Mouse (Mus musculus): ENCODE results near the gene Phactr1.

Gene Phactr1

GRCm38 (mm10) chr13:42976967-42977366, 296.5 kb downstream of the Phactr1 start:
- no peak for DNase-seq (ENCODE audit: low read depth)

GRCm38 (mm10) chr13:42980581-42980980, 300.2 kb downstream of the Phactr1 start:
- no peak for DNase-seq (ENCODE audit: low read depth)

DNA sequence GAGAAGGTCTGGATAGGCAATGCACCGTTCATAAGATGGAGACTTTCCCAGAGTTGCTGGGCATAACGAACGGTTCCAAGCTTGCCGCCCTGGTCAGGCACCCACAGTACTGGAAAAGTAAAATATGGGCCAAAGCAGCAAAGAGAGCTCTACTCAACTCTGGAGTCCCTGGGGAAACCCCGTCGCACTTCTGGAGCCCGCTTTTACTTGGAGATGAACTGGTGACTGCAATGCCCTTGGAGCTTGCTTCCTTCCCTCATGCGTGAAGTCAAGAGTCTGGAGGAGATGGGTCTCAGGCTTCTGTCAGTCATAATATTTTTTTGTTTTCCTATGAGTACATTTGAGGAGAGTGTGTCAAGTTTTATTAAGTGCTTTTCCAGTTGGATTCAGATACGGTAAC, 302.2 kb downstream of the Phactr1 start:
- DNase-seq (ENCODE audit: low read depth): no peak

DNA sequence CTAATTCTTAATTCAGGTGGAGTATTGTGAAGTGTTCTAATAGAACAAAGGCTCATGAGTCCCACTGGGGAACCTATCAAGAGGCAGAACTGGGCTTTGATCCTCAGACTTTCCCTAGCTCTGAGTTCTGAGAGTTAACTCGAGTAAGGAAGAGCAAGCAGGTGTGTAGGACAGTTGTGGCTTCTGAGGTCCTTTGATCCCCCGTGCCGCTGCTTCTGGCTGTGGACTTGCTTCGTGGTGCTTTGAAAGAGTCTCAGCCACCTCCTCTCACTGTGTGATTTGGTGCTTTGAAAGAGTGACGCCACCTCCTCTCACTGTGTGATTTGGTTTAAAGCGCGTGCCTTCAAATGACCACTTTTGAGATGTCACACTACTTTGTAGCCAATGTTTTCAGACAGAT, 305.4 kb downstream of the Phactr1 start:
- no peak for DNase-seq (ENCODE audit: low read depth)

GRCm38 (mm10) chr13:42987931-42988579, 307.6 kb downstream of the Phactr1 start:
- DNase-seq (ENCODE audit: low read depth): no peak

DNA sequence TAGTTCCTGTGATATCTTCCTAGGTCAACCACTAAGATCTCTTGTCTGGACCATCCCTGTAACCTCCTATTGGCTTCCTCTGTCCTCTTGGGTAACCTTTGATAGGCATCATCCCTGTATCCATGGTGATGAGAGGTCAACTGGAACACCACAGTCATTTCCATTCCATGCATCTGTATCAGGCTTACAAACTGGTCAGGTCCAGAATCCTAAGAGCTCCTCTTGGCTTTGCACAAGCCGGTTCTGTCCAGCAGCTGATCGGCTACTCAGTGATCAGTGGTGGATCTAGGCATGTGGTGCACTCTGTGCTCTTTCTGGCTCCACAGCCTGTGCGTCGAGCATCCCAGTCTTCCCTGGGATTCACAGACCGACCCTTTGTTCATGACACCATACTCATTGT, 309.1 kb downstream of the Phactr1 start:
- DNase-seq (ENCODE audit: low read depth): no peak

DNA sequence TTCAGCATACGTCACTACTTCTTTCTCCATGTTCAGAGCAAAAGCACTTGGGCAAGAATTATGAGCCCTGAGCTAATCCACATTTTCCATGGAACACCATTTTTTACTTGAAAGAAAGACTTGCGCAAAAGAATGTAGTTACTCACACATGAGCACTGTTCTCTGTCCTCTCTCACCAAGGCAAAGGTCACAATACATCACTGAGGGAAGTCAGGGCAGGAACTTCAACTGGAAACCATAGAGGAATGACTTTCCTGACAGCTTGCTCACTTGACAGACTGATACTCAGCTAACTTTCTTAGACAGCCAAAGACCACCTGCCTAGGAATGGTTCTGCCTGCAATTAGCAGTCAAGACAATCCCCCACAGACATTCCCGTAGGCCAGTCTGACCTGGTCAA, 309.6 kb downstream of the Phactr1 start:
- no peak for DNase-seq (ENCODE audit: low read depth)

GRCm38 (mm10) chr13:42990493-42991111, 310.2 kb downstream of the Phactr1 start:
- DNase-seq (ENCODE audit: low read depth): no peak

DNA sequence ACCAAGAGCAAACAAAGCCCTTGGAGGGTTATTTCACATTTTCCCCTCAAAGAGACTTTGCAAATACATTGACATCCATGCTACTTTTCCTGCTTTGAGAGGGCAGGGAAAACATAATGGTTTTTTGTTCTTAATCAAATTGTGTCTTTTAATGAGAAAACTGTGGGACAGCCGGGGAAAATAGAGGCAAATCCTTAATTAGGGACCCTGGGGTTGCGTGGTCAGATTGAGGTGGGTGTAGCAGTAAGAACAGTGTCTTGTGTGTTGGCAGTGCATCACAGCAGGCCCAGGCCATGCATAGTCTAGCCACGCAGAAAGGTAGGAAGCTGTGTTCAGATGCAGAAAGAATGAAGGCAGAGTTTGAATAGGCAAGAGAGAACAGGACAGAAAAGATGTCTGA, 310.7 kb downstream of the Phactr1 start:
- DNase-seq (ENCODE audit: low read depth): no peak

- no peak for DNase-seq (ENCODE audit: low read depth)
Observed at GRCm38 (mm10) chr13:42992306-42992705, 311.9 kb downstream of the Phactr1 start.

- DNase-seq (ENCODE audit: low read depth): no peak
Observed at GRCm38 (mm10) chr13:42994276-42994675, 313.9 kb downstream of the Phactr1 start.

DNA sequence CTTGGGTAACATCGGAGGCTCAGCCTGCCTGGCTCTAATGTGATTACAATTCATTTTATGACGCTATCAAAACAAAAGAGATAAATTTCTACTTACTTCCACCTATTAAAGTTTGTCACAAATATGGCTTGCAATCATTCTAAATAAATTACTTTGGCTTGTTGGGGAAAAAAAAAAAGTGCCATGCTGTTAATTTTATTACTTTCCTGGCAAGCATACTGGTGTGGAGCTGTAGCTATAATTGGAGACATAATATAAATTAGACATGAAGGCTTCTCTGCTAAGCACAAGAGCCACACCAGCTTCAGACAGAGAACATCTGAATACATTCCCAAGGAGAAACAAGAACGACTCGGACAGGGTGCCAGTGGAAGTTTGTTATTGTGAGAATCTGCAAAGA, 315.8 kb downstream of the Phactr1 start:
- no peak for DNase-seq (ENCODE audit: low read depth)

DNA sequence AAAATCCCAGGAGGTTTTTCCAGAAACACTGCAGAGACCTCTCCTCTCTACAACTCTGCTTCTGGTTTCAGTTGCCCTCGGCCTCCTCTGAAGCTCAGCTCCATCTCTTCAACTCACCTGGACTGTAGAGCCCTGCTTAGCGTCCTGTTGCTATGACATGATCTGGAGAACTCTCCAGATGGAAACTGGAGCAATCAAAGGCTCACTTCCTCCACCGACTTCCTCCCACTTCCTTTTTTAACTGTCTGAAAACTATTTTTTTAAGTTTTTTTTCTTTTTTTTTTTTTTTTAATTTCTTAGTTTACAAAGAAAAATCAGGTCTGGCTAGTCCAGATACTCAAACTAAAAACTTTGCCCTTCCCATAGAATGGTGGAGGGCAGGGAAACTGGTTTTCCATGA, 318.9 kb downstream of the Phactr1 start:
- DNase-seq (ENCODE audit: low read depth): no peak

DNA sequence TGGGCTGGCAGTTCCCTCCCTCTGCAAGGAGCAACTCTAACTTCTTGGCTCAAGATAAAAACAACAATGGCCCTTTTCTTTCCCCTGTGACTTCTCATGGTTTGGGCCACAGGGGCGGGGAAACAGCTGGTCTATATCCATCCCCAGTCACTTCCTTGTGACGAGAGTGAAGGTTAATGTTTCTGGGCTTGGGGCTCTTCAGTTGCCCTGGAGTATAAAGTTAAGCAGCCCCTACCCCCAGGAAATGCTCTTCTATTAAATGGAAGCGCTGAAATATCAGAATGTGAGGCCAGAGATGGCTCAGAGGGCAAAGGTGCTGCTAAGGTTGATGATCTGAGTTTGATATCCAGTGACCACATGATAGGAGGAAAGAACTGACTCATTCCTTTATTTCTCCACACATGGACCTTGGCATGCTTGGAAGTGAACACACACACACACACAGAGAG, 324.7 kb downstream of the Phactr1 start:
- DNase-seq (ENCODE audit: low read depth): no peak

- DNase-seq (ENCODE audit: low read depth): no peak
Observed at GRCm38 (mm10) chr13:43008466-43008865, 328.0 kb downstream of the Phactr1 start.

GRCm38 (mm10) chr13:43009596-43009995, 329.2 kb downstream of the Phactr1 start:
- no peak for DNase-seq (ENCODE audit: low read depth)

DNA sequence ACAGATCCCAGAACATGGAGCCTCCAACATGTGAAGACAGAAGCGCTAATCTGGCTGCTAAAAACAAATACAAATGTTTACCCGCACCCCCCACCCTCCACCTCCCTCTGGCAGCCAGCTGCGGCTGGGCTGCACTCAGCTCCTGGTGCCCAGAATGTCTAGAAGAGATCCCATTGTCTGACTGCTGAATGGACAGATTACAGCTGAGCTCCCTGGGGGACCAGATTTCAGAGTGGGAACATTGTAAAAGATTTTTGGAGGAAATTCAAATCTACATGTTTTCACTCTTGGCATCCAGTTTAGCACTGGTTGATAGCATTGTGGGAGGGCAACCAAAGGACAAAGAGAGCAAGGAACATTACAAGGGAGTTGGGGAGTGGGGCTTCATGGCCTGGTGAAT, 331.1 kb downstream of the Phactr1 start:
- no peak for DNase-seq (ENCODE audit: low read depth)

GRCm38 (mm10) chr13:43013984-43014383, 333.6 kb downstream of the Phactr1 start:
- DNase-seq (ENCODE audit: low read depth): no peak

- no peak for DNase-seq (ENCODE audit: low read depth)
Observed at GRCm38 (mm10) chr13:43015768-43016167, 335.3 kb downstream of the Phactr1 start.

DNA sequence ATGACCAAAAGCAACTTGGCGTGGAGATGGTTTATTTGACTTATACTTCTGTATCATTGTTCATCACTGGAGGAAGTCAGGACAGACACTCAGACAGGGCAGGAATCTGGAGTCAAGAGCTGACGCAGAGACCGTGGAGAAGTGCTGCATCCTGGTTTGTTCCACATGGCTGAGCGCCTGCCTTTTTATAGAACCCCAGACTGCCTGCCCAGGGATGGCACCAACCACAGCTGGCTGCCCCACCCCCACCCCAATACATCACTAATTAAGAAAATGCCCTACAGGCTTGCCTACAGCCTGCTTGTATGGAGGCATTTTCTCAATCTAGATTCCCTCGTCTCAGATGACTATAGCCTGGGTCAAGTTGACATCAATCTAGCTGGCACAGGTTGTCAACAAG, 338.4 kb downstream of the Phactr1 start:
- no peak for DNase-seq (ENCODE audit: low read depth)

- DNase-seq (ENCODE audit: low read depth): no peak
Observed at GRCm38 (mm10) chr13:43021031-43021430, 340.6 kb downstream of the Phactr1 start.

DNA sequence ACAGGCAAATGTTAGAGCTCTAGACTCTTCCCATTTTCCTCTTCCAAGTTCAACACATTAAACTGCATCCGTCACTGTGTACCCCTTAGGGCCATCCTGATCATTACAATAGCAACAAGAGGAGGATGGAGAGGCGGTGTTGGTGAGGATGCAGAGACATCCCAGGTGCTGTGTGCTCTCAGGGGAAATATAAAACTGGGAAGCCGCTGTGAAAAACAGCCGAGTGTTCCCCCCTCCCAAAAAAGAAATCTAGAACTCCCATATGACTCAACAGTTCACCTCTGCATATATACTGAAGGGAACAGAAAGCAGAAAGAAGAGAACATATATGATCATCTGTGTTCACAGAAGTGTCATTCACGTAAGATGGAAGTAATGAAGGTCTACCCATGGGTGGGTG, 342.6 kb downstream of the Phactr1 start:
- no peak for DNase-seq (ENCODE audit: low read depth)

- DNase-seq (ENCODE audit: low read depth): no peak
Observed at GRCm38 (mm10) chr13:43027568-43027967, 347.1 kb downstream of the Phactr1 start.

DNA sequence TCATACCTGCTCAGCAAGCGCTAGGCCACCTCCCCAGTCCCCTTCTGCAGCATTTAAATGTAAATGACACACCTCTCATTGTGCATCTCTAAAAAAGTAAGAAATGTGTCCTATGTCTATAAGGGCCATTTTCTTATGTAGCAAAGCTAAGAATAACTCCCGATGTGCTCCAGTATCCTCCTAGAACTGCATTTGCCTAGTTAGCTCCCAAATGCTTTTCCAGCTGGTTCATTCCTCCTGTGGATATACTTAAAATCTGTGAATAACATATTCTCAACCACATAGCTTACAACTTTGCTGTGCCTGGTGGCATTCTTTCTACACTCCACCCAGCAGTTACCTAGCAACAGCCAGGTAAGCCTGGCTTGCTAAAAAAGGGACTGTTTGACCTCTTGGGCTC, 349.8 kb downstream of the Phactr1 start:
- no peak for DNase-seq (ENCODE audit: low read depth)
